Mouse (Mus musculus): Measurements from ENCODE around the gene Pgm2.

DNA sequence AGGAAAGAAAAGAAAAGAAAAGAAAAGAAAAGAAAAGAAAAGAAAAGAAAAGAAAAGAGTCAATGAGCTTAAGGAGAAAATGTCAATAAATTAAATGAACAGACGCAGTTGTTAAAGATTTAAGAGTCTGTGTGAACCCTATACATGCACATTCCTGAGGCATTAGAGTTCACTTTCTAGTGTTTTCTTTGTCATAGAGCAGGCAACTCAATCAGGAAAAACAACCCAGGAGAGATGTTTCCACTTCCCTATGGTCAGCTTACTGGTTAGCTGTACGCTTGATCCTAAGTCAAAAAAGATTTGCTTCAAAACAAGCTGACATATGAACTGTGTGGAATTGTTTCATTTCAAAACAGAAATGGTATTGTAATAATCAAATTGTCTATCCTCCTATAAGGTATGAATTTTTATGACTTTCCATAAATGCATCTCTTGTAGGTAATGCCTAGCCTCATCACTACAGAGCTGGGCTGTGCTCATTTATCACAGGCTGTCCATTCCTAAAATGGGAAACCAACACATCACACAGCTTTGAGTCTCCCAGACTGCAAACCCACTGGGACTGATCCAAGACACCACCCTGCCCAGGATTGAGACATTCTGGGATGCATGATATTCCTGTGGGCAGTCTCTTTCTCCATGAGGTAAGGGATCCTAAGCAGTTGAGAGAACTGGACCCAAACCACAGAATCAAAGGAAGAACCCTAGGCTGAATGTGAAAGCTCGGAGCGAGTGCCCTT is 29.7 kb upstream of the Pgm2 start:
- TF ChIP-seq CTCF (IDR thresholded peaks at IDR 0.05) (no peak), POLR2A (IDR thresholded peaks at IDR 0.05; ENCODE audit: insufficient read depth, low read depth, low read length) (no peak), EP300 (IDR thresholded peaks at IDR 0.05; ENCODE audit: insufficient read depth, low read depth, low read length) (no peak)
